Mouse (Mus musculus) mouse trophoblast stem cell (cell line): ENCODE results near the gene Fgf18.

Source experiments
- in situ Hi-C, 2 experiments: fragments of 300-500 bp; cut with MseI, MboI; formaldehyde crosslinking; loops; 2 replicates in 1 of 2; 3 replicates in 1 of 2; pipeline ENCODE4 v1.15.1; 2025

Fgf18 gene

GRCm38 (mm10) chr11:33119116-33119515 is 28.1 kb downstream of the Fgf18 start:
- in situ Hi-C loops = no loop called here

- in situ Hi-C loops = no loop called here
Observed at GRCm38 (mm10) chr11:33118480-33118879, 28.7 kb downstream of the Fgf18 start.

GRCm38 (mm10) chr11:33115796-33116195 is 31.4 kb downstream of the Fgf18 start:
- in situ Hi-C loops = no loop called here

GRCm38 (mm10) chr11:33112407-33112806 is 34.8 kb downstream of the Fgf18 start:
- in situ Hi-C loops = no loop called here

- in situ Hi-C loops = no loop called here
Observed at GRCm38 (mm10) chr11:33110111-33110510, 37.1 kb downstream of the Fgf18 start.

GRCm38 (mm10) chr11:33107540-33107939 is 39.7 kb downstream of the Fgf18 start:
- in situ Hi-C loops = no loop called here

GRCm38 (mm10) chr11:33104911-33105316 is 42.3 kb downstream of the Fgf18 start:
- in situ Hi-C loops = no loop called here

GRCm38 (mm10) chr11:33103291-33103943 is 43.8 kb downstream of the Fgf18 start:
- in situ Hi-C loops = no loop called here

- in situ Hi-C loops = no loop called here
Observed at GRCm38 (mm10) chr11:33100027-33100507, 47.1 kb downstream of the Fgf18 start.

- in situ Hi-C loops = no loop called here
Observed at GRCm38 (mm10) chr11:33099425-33099824, 47.8 kb downstream of the Fgf18 start.

- in situ Hi-C loops = no loop called here
Observed at GRCm38 (mm10) chr11:33098446-33098845, 48.8 kb downstream of the Fgf18 start.

GRCm38 (mm10) chr11:33097855-33098254 is 49.3 kb downstream of the Fgf18 start:
- in situ Hi-C loops = no loop called here

- in situ Hi-C loops = no loop called here
Observed at GRCm38 (mm10) chr11:33089856-33090255, 57.3 kb downstream of the Fgf18 start.

GRCm38 (mm10) chr11:33088181-33088580 is 59.0 kb downstream of the Fgf18 start:
- in situ Hi-C loops = no loop called here

- in situ Hi-C loops = no loop called here
Observed at GRCm38 (mm10) chr11:33086046-33086445, 61.2 kb downstream of the Fgf18 start.

GRCm38 (mm10) chr11:33085514-33085913 is 61.7 kb downstream of the Fgf18 start:
- in situ Hi-C loops = no loop called here

- in situ Hi-C loops = no loop called here
Observed at GRCm38 (mm10) chr11:33085054-33085453, 62.1 kb downstream of the Fgf18 start.

- in situ Hi-C loops = no loop called here
Observed at GRCm38 (mm10) chr11:33084041-33084440, 63.2 kb downstream of the Fgf18 start.

GRCm38 (mm10) chr11:33081175-33081574 is 66.0 kb downstream of the Fgf18 start:
- in situ Hi-C loops = no loop called here

GRCm38 (mm10) chr11:33080046-33080808 is 67.0 kb downstream of the Fgf18 start:
- in situ Hi-C loops = no loop called here

- in situ Hi-C loops = no loop called here
Observed at GRCm38 (mm10) chr11:33079424-33079823, 67.8 kb downstream of the Fgf18 start.

- in situ Hi-C loops = no loop called here
Observed at GRCm38 (mm10) chr11:33078036-33078435, 69.2 kb downstream of the Fgf18 start.

GRCm38 (mm10) chr11:33075293-33075692 is 71.9 kb downstream of the Fgf18 start:
- in situ Hi-C loops = no loop called here
